Mouse (Mus musculus) cerebellum, adult 2 months (tissue): ENCODE measurements around the gene Phlda2.

Experiments
- CTCF ChIP-seq: fragments of 200-500 bp; IDR thresholded peaks from 2 replicates; pipeline ENCODE4 v1.5.1; 2011; ENCODE audit warnings: low read depth, mild to moderate bottlenecking, control low read depth, low read length, moderate library complexity, borderline replicate concordance; ENCODE audit not compliant: insufficient read depth
- POLR2A ChIP-seq: fragments of 200-500 bp; IDR thresholded peaks from 2 replicates; pipeline ENCODE4 v1.6.1; 2011; ENCODE audit warnings: low read length, control low read depth, borderline replicate concordance; ENCODE audit not compliant: insufficient read depth

GRCm38 (mm10) chr7:143513763-143514415 lies 10.9 kb upstream of the Phlda2 start:
- TF ChIP-seq POLR2A (no peak), CTCF (no peak)
